Mouse (Mus musculus): ENCODE measurements around the gene Ager.

Ager gene

DNA sequence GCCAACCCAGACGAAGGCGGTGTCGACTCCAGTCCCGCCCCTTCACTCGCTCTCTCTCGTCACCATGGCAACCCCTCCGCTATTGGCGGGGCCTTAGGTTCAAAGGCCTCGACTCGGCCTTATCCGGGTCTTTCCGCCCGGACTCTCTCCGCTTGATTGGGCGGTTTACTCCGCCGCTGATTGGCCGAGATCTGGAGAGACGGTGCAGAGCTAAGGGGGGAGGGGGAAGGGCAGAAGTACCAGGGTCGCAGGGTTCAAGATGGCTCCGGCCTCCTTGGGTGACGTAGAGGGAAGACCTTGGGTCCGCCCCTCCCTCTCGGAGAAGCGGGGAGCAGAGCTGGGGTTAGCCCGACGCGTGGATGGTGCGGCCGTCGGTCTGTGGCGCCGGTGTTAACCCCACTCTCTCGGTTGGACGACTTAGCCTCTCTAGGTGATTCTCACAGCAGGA is 6.4 kb downstream of the Ager start, which contains the start of gene Agpat1:
Gene Agpat1, plus strand, starts transcription at position 202 of the 448 bp plus-strand sequence.
- in situ Hi-C loops (cut with MboI; ENCODE audit: low sequenced_read_pairs): no loop called here

DNA sequence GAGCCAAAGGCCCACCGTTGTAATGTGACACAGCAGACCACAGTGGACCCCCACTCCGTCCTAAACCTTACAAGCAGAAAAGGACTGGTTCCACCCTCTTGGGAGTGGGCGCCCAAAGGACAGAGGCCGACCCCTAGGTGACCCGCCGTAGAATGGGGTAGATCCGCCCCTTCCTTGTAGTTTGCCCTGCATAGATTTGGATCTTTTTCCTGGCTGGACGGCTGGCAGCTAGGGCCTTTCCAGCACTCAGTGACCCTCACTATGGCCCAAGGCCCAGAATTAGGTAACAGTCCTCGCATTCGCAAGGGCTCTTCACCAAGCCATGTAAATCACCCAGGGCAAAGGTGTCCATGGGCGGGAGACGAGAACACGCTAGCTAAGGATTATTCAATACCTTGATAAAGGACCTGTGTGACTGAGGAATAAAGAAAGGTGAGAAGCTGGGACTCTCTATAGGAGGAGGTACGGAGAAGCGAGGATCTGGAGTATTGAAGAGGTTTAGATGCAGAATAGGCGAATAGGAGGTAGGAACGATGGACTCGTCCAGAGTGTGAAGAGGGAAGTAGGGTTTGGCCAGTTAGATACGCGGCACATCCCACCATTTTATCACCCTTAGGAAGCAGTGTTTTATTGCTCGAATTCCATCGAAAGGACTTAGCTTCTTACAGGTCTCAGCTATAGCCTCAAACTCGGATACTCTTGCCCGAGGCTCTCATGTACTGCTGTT is 7.0 kb downstream of the Ager start:
- in situ Hi-C loops (cut with MboI; ENCODE audit: low sequenced_read_pairs): no loop called here

DNA sequence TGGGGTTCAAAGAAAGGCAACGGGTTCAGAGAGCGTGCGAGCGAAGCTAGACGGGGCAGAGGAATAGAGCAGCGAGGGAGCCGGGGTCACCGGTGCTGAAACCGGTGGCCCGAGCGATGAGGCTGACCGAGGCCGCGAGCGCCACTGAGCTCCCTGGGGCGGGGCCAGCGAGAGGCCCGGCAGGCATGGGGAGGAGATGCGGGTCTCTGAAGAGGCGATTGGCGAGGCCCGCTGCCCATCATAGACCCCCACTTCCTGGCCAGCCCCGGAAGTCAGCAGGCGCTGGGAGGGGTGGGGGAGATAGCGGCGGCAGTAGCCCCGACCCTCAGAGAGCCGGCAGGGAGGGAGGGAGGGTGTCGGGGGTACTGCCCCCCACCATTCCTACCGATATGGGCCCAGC is 7.9 kb downstream of the Ager start:
- in situ Hi-C loops (cut with MboI; ENCODE audit: low sequenced_read_pairs): no loop called here

DNA sequence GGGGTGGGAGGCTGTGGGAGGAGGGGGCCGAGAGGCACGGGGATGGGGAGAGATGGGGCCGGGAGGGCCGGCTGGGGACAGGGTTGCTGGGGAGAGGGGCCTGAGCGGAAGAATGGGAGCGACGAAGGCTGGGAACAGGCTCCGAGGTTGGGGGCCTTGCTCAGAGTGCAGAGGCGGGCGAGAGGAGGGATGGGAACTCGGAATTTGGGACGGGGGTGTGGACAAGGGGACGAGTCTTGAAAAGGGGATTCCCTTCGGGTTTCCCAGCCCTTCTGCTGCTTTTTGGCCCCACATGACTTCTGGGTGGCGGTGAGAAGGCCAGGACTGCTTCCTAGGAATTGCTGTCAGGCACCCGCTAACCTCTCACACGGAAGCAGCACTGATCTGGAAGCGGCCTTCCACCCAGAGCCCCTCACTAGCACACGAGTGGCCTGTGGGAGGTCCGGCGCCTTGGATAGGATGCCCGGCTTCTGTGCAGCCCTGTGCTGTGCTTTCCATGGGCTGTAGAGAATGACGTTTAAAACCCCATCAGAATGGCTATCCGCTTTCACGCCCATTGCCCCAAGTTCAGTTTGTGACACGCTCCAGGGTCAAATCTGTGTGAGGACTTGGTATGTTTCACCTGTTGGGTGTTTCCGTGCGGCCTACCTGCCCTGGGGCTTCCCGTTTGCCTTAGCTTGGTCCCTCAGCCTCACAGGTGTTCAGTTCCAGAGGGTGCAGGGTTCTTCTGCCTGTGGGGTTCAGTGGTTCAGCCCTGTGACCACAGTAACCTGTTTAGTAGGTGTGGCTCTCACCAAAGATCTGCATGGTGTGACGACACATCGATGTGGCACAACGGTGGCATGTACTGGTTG is 8.8 kb downstream of the Ager start:
- in situ Hi-C loops (cut with MboI; ENCODE audit: low sequenced_read_pairs): no loop called here

DNA sequence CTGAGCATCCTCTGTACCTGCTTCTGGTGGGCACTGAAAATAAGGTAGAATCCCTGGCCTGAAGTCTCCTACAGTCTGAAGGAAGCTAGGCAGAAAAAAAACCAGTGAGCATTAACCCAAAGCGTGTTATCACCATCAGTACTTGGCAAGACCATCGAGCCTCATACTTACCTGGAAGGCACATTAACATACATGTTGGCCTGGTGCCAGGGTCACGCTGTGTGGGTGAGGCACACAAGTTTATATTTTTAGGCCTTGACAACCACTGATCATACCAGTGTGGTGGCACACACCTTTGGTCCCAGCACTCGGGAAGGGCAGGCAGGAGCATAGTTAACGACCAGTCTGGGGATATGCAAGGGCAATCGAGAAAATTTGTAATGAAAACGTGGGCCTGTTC is 10.3 kb downstream of the Ager start:
- in situ Hi-C loops (cut with MboI; ENCODE audit: low sequenced_read_pairs): no loop called here

DNA sequence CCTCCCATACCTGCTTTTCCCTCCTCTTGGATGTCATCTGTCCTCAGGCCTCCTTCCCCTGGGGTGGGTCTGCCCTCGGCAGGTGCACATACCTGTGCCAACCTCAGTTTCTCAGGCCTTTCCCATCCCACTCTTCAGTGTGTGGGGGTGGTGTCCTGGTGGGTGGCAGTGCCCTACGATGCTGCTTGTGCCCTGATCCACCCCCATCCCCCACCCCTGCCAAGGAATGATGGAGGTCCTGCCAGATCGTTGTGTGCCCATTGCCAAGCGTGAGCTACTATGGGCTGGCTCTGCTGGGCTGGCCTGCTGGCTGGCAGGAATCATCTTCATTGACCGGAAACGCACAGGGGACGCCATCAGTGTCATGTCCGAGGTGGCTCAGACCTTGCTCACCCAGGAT is 13.4 kb downstream of the Ager start:
- in situ Hi-C loops (cut with MboI; ENCODE audit: low sequenced_read_pairs): no loop called here

DNA sequence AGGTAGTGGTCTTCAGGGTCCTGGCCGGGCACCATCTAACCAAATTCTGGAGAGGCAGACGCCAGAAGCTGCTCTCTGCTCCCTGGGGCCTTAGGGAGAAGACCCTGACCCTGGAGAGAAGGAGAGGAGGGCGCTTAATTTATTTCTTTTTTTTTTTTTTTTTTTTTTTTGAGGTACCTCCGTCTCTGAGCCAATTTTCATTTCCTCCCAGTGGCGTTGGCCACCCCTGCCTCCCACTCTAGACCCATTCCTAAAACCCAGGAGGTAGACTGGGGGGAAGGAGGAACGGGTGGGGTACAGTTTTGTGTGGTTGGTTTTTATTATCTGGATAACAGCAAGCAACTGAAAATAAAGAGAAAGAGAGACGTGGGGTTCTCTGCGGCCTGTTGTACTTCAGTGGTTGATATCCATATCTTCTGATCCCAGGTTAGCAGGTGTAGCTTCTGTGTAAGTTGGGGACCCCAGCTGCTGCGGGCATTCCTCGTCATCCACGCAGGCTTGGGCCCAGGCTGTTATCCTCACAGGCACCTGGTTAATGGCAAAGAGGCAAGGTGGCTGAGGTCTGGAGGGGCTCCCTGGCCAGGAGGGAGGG is 15.5 kb downstream of the Ager start:
- in situ Hi-C loops (cut with MboI; ENCODE audit: low sequenced_read_pairs): no loop called here

DNA sequence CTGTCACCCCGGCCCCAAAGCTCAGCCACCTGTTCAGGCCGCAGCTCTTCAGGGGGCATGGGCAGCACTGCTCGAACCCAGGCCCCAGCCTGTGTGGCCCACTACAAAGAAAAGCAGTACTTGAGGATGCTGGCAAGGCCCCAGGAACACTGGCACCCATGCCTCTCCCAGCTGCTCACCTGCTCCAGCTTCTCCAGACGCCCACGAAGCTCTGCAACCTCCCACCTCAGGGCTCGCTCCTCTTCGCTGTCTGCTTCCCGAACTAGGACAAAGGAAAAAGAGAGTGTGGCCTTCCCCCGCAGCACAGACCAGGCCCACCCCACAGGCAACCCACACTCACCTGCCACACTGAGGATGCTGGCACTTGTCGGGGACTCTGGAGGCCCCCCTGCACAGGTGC is 16.2 kb downstream of the Ager start:
- in situ Hi-C loops (cut with MboI; ENCODE audit: low sequenced_read_pairs): no loop called here

DNA sequence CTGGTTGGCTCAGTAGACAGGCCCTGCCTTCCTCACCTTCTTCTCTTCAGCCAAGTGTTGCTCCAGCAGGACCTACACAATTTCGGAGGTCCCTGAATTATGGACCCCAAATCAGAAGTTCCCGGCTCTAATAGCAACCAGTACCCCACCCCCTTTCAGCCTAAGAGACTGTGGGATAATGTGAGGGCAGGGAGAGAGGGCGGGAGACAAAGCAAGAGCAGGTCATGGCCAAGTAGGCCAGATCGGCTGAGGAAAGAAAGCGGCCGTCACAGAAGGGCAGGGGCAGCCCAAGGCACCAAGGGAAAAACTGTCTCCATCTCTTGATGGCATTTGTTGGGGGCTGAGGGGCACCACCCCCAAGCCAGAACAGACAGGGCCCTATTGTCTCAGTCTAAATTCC is 18.2 kb downstream of the Ager start, which contains the start of gene Egfl8:
Gene Egfl8, minus strand, starts transcription at position 101 of the 400 bp plus-strand sequence.
- in situ Hi-C loops (cut with MboI; ENCODE audit: low sequenced_read_pairs): no loop called here

DNA sequence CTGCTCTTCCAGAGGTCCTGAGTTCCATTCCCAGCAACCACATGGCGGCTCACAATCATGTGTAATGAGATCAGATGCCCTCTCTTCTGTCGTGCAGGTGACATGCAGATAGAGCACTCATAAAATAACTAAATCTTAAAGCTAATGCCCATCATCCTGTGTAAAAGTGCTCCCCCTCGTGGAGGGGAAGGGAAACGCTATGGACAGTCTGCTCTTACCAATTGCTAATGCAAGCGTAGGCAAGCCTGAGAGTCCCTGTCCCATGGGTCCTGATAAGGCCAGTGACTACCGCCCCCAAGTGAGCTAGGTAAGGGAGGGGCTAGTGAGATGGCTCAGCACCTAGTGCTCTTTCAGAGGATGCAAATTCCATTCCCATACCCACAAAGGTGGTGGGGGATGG is 21.3 kb downstream of the Ager start:
- in situ Hi-C loops (cut with MboI; ENCODE audit: low sequenced_read_pairs): no loop called here

DNA sequence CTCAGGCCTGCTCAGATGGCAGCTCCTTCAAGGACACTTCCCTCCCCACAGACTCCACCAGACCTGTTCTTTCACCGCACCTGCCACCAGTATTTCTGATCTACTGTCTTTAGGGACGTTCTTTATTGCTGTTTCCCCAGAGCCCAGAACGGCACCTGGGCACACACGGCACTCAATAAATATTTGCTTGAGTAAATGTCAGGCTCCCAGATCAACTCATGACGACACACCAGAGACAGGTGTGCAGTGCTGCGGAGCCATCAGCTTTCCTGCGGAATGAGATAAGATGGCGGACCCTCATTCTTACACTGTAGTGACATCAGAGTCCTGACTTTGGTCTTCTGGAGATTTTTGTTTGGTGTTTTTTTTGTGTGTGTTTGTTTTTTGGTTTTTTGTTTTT is 23.3 kb downstream of the Ager start:
- in situ Hi-C loops (cut with MboI; ENCODE audit: low sequenced_read_pairs): loop anchor here (10.0 kb wide), 1 partner anchor 186 kb away; no protein-coding TSS in a partner anchor

DNA sequence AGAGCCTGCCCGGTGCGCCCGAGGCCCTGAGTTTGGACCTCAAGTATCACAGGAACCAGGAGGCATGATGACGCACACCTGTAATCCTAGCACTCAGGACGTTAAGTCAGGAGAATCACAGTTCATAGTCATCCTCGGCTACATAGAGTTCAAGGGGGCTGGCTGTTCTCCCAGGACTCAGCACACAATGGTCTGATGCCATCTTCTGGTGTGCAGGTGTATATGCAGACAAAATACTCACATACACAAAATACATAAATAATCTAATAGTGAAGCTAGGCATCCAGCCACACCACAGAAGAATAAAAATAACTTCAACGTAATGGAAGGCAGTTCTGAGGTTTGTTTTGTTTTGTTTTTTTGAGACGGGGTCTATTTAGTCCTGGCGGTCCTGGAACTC is 25.5 kb downstream of the Ager start:
- in situ Hi-C loops (cut with MboI; ENCODE audit: low sequenced_read_pairs): loop anchor here (10.0 kb wide), 1 partner anchor 188 kb away; no protein-coding TSS in a partner anchor

DNA sequence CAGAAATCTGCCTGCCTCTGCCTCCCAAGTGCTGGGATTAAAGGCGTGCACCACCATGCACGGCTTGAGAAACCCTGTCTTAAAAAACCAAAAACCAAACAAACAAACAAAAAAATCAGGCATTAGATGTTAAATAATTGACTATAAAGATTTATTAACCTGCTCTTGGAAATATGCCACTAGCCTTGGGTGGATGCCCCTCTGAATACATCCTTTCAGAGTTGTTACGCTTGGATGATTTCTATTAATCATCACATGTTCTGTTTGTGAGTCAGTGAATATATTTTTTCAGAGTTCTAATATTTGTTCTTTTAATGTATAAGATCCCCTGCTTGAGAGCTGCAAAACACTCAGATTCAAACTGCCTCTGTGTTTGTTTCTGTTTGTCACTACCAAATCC is 27.3 kb downstream of the Ager start:
- in situ Hi-C loops (cut with MboI; ENCODE audit: low sequenced_read_pairs): loop anchor here (10.0 kb wide), 1 partner anchor 190 kb away; no protein-coding TSS in a partner anchor

DNA sequence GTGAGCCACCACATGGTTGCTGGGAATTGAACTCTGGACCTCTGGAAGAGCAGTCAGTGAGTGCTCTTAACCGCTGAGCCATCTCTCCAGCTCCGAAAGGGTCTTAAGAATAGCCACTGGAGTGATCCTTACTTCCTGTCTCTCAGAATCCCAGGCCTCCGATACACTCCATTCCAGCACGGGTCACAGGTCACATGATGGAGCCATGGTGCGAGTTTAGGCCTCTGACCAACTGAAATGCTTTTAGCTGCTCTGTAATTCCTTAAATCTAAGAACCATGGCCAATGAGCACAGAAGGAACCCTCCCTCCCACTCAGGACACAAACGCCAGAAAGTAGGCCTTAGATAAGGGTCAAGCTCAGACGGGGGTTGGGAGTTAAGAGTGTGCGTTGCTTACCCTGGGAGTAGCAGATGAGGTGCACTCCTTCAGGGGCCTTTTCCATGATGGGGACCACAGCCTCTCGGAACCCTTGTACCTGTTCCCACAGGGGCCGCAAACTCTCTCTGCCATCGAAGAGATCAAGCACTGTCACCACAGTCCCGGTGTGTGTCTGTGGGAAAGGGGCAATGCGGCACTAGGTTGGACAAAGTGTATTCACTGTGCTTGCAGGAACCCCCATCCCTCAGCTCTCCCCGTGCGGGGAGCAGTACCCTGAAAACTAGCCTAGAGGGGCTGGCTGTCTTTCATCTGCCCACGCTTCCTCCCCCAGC is 28.6 kb downstream of the Ager start:
- in situ Hi-C loops (cut with MboI; ENCODE audit: low sequenced_read_pairs): loop anchor here (10.0 kb wide), 1 partner anchor 191 kb away; no protein-coding TSS in a partner anchor

DNA sequence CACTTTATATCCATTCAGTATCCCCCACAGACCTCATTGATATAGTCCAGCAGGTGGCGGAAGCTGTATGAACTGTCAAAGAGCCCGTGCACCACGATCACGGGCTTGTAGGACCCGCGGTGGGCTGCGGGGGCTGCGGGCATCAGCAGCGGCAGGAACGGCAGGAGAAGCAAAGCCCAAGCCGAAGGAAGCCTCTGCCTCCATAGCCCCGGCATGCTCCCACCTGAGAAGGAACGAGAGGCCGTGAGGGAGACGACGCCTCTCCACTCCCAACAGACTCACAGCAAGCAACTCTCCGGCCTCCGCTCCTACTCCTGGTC is 29.1 kb downstream of the Ager start:
- in situ Hi-C loops (cut with MboI; ENCODE audit: low sequenced_read_pairs): loop anchor here (10.0 kb wide), 1 partner anchor 192 kb away; no protein-coding TSS in a partner anchor

DNA sequence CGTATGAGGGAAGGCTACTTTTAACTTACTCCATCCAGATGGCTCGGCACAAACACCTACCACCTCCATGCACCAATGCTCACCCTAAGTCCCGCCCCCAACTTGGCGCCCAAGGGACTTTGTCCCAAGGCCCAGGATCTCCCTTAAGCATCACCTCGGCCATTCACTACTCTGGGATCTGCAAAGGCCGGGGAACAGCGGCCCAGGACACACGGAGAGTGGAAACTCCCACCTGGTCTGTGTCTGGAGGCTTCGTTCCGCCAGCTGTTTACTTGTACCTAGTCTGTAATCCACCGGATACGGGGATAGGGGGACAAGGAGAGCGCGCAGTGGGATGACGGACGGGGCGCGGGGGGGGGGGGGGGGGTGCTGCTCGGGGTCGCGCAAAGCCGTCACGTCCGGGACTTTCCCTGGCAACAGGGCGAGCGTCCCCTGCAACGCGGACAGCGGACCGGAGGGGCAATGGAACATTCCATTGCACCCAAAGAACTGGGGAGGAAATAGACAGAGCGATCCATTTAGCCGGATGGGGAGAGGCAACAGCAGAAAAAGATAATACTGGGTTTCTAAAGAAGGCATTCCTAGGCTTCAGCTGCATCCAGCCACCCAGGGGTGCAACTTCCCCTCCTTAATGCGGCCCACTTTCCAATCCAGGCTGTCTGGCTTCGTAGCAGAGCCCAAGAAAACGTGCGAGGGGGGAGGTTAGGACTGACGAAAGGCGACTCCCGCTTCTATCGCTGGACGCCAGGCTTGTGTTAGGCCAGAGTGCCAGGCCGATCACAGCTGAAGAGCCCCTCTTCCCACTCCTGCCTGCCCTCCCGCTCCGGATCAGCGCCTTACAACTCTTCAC is 29.7 kb downstream of the Ager start:
- in situ Hi-C loops (cut with MboI; ENCODE audit: low sequenced_read_pairs): loop anchor here (10.0 kb wide), 1 partner anchor 193 kb away; no protein-coding TSS in a partner anchor

DNA sequence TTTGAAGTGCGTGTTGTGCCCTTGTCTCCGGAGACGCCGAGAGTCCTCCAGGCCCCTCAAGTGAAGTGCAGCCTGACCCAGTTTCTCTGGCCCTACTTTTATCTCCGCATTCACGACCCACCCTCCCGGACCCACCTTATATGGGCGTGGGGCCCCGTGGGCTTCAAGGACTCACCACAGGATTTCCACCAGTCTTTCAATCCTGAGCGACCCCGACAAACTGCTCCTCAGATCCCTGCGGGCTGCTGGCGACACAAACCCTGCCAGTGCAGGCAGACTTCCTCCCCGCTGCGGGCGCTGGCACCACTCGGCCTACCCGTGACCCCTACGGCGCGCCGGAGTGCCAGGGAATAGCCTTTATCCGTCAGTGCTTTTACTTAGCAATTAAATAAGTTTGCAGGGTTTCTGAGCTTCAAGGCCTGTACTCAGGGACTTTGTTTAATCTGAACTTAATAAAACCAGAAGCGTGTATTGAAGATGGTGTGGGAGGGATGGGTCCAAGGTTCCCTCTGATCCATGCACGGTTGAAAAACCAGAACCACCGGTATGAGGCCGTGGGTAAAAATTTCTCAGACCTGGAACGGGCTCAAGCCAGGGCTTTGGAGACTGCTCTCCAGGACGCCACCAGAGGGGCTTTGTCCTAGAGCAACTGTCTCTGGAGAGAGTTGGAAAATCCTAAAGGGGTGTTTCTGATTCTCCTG is 30.4 kb downstream of the Ager start, which contains the start of gene Ppt2:
Gene Ppt2, minus strand, starts transcription at position 568 of the 701 bp plus-strand sequence.
- in situ Hi-C loops (cut with MboI; ENCODE audit: low sequenced_read_pairs): loop anchor here (10.0 kb wide), 1 partner anchor 193 kb away; no protein-coding TSS in a partner anchor

DNA sequence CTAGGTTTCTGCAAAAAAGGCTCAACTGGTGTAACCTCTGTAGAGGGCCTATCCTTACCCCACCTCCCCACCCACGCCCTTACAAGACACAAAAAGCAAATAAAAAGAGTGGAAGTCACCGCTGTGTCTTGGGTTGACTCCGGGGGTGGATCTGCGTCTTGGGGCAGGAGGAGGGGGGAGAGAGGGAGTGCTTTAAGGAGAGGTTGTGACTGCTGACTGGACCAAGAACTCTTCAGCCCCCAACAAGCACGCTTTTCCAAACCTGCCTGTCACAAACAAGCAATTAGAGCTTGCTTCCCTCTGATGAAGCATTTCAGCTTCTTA is 30.9 kb downstream of the Ager start:
- in situ Hi-C loops (cut with MboI; ENCODE audit: low sequenced_read_pairs): loop anchor here (10.0 kb wide), 1 partner anchor 194 kb away; no protein-coding TSS in a partner anchor

DNA sequence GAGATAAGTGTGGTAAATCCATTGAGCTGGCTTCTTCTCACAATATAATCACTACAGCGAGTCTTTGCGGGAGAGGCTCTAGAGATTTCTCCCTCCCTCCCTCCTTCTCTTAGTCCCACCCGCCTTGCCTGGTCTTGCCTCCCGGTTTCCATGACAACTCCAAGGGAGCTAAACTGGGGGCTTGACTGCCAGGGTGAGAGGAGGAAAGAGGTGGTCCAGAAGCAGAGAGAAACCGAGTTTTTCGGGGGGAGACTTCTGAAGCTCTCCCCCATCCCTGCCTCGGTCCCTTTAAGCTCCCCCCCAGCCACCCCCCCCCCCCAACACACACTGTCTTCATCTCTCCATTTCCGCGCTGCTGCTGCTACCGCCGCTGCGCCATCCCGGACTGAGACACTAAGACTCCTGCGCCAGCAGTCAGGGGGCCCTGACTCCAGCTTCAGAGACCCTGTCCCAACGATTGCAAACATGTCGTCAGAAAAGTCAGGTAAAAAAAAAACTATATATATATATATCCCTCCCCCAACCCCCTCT is 31.6 kb downstream of the Ager start, which contains the start of gene Prrt1:
Gene Prrt1, plus strand, starts transcription at position 313 of the 531 bp plus-strand sequence.
- in situ Hi-C loops (cut with MboI; ENCODE audit: low sequenced_read_pairs): loop anchor here (10.0 kb wide), 1 partner anchor 194 kb away; no protein-coding TSS in a partner anchor
